Mouse (Mus musculus): ENCODE measurements at regions not wholly inside any gene's neighbourhood (a gene's known extent, or its start where the extent isn't known, plus 50 kb on each side); places are given as distances from the start of the nearest gene placed in this dataset.
"Not testable (repeated sequence)": the region's sequence is repeated elsewhere in the genome, so short reads cannot be mapped to it uniquely, and the experiment has no call there.

DNA sequence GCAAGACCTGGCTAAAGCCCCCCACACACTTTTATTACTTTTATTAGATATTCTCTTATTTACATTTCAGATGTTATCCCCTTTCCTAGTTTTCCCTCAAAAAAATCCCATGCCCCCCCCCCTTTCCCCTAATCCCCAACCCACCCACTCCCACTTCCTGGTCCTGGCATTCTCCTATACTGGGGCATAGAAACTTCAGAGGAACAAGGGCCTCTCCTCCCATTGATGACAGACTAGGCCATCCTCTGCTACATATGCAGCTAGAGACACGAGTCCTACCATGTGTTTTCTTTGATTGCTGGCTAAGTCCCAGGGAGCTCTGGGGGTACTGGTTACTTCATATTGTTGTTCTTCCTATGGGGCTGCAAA is 116.8 kb downstream of the Rfpl4b start:
- not testable (repeated sequence) for H3ac ChIP-seq (ENCODE audit: control insufficient read depth, insufficient read length); H3K36me3 ChIP-seq (ENCODE audit: control insufficient read depth, insufficient read depth); H3K27me3 ChIP-seq (ENCODE audit: control insufficient read depth, insufficient read depth, insufficient read length); H3K4me3 ChIP-seq; H3K79me2 ChIP-seq (ENCODE audit: control insufficient read depth, insufficient read depth); H3K4me2 ChIP-seq (ENCODE audit: low read depth)

GRCm38 (mm10) chr10:38703954-38704761 is 117.4 kb downstream of the Rfpl4b start:
- H3K27me3 ChIP-seq (ENCODE audit: control insufficient read depth, insufficient read depth, insufficient read length): no peaks in the 10 kb centered on the region
- H3K4me3 ChIP-seq: no peak overlapping the region
- TF ChIP-seq MAX (IDR thresholded peaks at IDR 0.05; ENCODE audit: low read depth) (no peak), MYOD1 (IDR thresholded peaks at IDR 0.05; ENCODE audit: control insufficient read depth in 1 of 3, insufficient read length in 2 of 3, low read depth in 2 of 3) (no peak)
- H3ac ChIP-seq (ENCODE audit: control insufficient read depth, insufficient read length): no peak overlapping the region
- no peak overlapping the region for H3K4me2 ChIP-seq (ENCODE audit: low read depth)
- no peaks in the 10 kb centered on the region for H3K79me2 ChIP-seq (ENCODE audit: control insufficient read depth, insufficient read depth)
- H3K36me3 ChIP-seq (ENCODE audit: control insufficient read depth, insufficient read depth): no peaks in the 10 kb centered on the region

DNA sequence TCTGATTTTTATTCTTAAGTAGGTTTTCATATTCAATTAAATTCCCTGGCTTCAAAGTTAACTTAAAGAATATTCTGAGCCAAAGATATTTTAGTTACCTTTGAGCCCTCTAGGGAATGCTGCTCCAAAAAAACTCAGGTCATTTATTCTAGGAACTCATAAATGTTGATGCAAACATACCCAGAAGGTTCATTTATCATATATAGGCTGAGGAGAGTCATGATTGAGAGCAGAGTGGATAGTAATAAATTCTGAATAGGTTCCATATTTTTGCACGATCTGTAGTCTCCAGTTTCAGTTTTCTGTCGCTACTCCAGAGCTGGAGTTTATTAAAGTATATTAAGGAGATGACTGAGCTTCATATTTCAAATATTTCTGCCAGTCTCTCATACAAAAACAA is 144.1 kb downstream of the Rfpl4b start:
- H3K4me3 ChIP-seq: no peak overlapping the region
- no peaks in the 10 kb centered on the region for H3K27me3 ChIP-seq (ENCODE audit: control insufficient read depth, insufficient read depth, insufficient read length)
- H3ac ChIP-seq (ENCODE audit: control insufficient read depth, insufficient read length): no peak overlapping the region
- no peak overlapping the region for H3K4me2 ChIP-seq (ENCODE audit: low read depth)
- no peaks in the 10 kb centered on the region for H3K36me3 ChIP-seq (ENCODE audit: control insufficient read depth, insufficient read depth)
- TF ChIP-seq REST (IDR thresholded peaks at IDR 0.05; ENCODE audit: insufficient read depth, insufficient read length): no peak
- TF ChIP-seq TCF12 (IDR thresholded peaks at IDR 0.05; ENCODE audit: insufficient read depth, poor library complexity, severe bottlenecking): no peak
- TF ChIP-seq CEBPB (IDR thresholded peaks at IDR 0.05; ENCODE audit: insufficient read depth, poor library complexity, severe bottlenecking): no peak
- TF ChIP-seq E2F4 (IDR thresholded peaks at IDR 0.05; ENCODE audit: insufficient read depth): no peak
- TF ChIP-seq MYOD1 (IDR thresholded peaks at IDR 0.05; ENCODE audit: control insufficient read depth in 1 of 3, insufficient read length in 2 of 3, low read depth in 2 of 3): no peak
- TF ChIP-seq POLR2A (IDR thresholded peaks at IDR 0.05; ENCODE audit: insufficient read length, low read depth): no peak
- TF ChIP-seq MYOG (IDR thresholded peaks at IDR 0.05; ENCODE audit: control insufficient read depth in 1 of 3, insufficient read depth in 1 of 3, insufficient read length in 2 of 3, low read depth in 2 of 3): no peak
- no peak for TF ChIP-seq USF1 (IDR thresholded peaks at IDR 0.05; ENCODE audit: low read depth)
- no peak for TF ChIP-seq SRF (IDR thresholded peaks at IDR 0.05; ENCODE audit: control insufficient read depth, insufficient read length, low read depth)
- H3K79me2 ChIP-seq (ENCODE audit: control insufficient read depth, insufficient read depth): no peaks in the 10 kb centered on the region

DNA sequence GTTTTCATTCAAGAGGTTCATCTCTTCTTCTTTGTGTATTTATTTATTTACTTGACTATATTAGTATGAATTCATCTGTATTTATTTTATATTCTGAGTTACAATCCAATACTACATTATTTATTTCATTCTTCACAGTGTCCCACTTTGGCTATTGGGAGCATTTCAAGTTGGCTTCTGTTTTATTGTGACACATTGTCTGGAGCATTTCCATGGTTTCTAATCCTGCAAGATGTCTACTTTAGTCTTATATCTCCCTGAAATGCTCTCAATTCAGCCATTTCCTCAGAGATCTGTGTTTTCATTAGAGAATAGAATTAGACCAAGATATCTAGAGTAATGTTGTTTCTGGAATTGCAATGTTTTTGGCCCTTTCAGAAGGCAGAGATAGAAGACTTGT is 153.0 kb downstream of the Rfpl4b start:
- no peak overlapping the region for H3ac ChIP-seq (ENCODE audit: control insufficient read depth, insufficient read length)
- H3K4me2 ChIP-seq (ENCODE audit: low read depth): no peak overlapping the region
- no peak overlapping the region for H3K4me3 ChIP-seq
- no peaks in the 10 kb centered on the region for H3K79me2 ChIP-seq (ENCODE audit: control insufficient read depth, insufficient read depth)
- no peaks in the 10 kb centered on the region for H3K36me3 ChIP-seq (ENCODE audit: control insufficient read depth, insufficient read depth)
- TF ChIP-seq TCF12 (IDR thresholded peaks at IDR 0.05; ENCODE audit: insufficient read depth, poor library complexity, severe bottlenecking): no peak
- TF ChIP-seq POLR2A (IDR thresholded peaks at IDR 0.05; ENCODE audit: insufficient read length, low read depth): no peak
- TF ChIP-seq MAX (IDR thresholded peaks at IDR 0.05; ENCODE audit: low read depth): no peak
- TF ChIP-seq USF1 (IDR thresholded peaks at IDR 0.05; ENCODE audit: low read depth): no peak
- TF ChIP-seq REST (IDR thresholded peaks at IDR 0.05; ENCODE audit: insufficient read depth, insufficient read length): no peak
- TF ChIP-seq CEBPB (IDR thresholded peaks at IDR 0.05; ENCODE audit: insufficient read depth, poor library complexity, severe bottlenecking): no peak
- no peak for TF ChIP-seq E2F4 (IDR thresholded peaks at IDR 0.05; ENCODE audit: insufficient read depth)
- TF ChIP-seq SRF (IDR thresholded peaks at IDR 0.05; ENCODE audit: control insufficient read depth, insufficient read length, low read depth): no peak
- TF ChIP-seq POLR2AphosphoS2 (IDR thresholded peaks at IDR 0.05; ENCODE audit: insufficient read length, low read depth): no peak
- no peak for TF ChIP-seq MYOD1 (IDR thresholded peaks at IDR 0.05; ENCODE audit: control insufficient read depth in 1 of 3, insufficient read length in 2 of 3, low read depth in 2 of 3)
- no peak for TF ChIP-seq MYOG (IDR thresholded peaks at IDR 0.05; ENCODE audit: control insufficient read depth in 1 of 3, insufficient read depth in 1 of 3, insufficient read length in 2 of 3, low read depth in 2 of 3)
- TF ChIP-seq TCF3 (IDR thresholded peaks at IDR 0.05; ENCODE audit: insufficient read length, low read depth): no peak
- H3K27me3 ChIP-seq (ENCODE audit: control insufficient read depth, insufficient read depth, insufficient read length): no peaks in the 10 kb centered on the region

DNA sequence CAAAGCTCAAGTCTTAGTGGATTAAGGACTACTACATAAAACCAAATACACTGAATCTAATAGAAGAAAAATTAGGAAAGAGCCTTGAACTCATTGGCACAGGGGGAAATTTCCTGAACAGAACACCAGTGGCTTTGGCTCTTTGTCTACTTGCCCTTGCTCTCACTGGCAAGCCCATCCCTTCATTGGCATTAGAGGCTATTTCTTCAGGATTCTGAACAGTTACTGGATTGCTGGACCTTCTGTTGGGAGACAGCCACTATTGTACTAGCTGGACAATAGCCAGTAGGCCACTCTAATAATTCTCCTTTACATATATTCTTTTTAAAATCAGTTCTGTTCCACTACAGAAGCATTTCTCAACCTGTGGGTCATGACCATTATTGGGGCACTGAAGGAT is 153.7 kb downstream of the Rfpl4b start:
- no peaks in the 10 kb centered on the region for H3K79me2 ChIP-seq (ENCODE audit: control insufficient read depth, insufficient read depth)
- no peaks in the 10 kb centered on the region for H3K27me3 ChIP-seq (ENCODE audit: control insufficient read depth, insufficient read depth, insufficient read length)
- no peak overlapping the region for H3K4me3 ChIP-seq
- no peaks in the 10 kb centered on the region for H3K36me3 ChIP-seq (ENCODE audit: control insufficient read depth, insufficient read depth)
- no peak overlapping the region for H3K4me2 ChIP-seq (ENCODE audit: low read depth)
- no peak overlapping the region for H3ac ChIP-seq (ENCODE audit: control insufficient read depth, insufficient read length)
- no peak for TF ChIP-seq MAX (IDR thresholded peaks at IDR 0.05; ENCODE audit: low read depth)
- TF ChIP-seq MYOD1 (IDR thresholded peaks at IDR 0.05; ENCODE audit: control insufficient read depth in 1 of 3, insufficient read length in 2 of 3, low read depth in 2 of 3): no peak
- TF ChIP-seq REST (IDR thresholded peaks at IDR 0.05; ENCODE audit: insufficient read depth, insufficient read length): no peak
- no peak for TF ChIP-seq POLR2A (IDR thresholded peaks at IDR 0.05; ENCODE audit: insufficient read length, low read depth)
- no peak for TF ChIP-seq SRF (IDR thresholded peaks at IDR 0.05; ENCODE audit: control insufficient read depth, insufficient read length, low read depth)
- TF ChIP-seq MYOG (IDR thresholded peaks at IDR 0.05; ENCODE audit: control insufficient read depth in 1 of 3, insufficient read depth in 1 of 3, insufficient read length in 2 of 3, low read depth in 2 of 3): no peak
- TF ChIP-seq TCF3 (IDR thresholded peaks at IDR 0.05; ENCODE audit: insufficient read length, low read depth): no peak
- TF ChIP-seq CEBPB (IDR thresholded peaks at IDR 0.05; ENCODE audit: insufficient read depth, poor library complexity, severe bottlenecking): no peak
- TF ChIP-seq E2F4 (IDR thresholded peaks at IDR 0.05; ENCODE audit: insufficient read depth): no peak
- no peak for TF ChIP-seq USF1 (IDR thresholded peaks at IDR 0.05; ENCODE audit: low read depth)
